ENCODE assay signal across 15 mouse cellular contexts in genomic region chr8:69860807-69861206, GRCm38 (mm10). TPM values are rescaled to one million over a fixed set of nuclear protein-coding genes. Genes with fewer than 3 reads are reported as not detected.
A peak's percentile ranks its signal among the peaks of the same experiment; 100 is the strongest.
DNase-seq lines count a peak whose midpoint lies in the region; ATAC-seq and TF ChIP-seq lines count a peak whose summit lies in the region.
"Had no signal": no experiment of that assay in that cellular context is flagged by ENCODE, and none has a peak within 500 bp of the region (broad histone marks: within the 10 kb centered on the region; RNA-seq: fewer than 3 reads in every experiment).

No protein-coding gene starts in this region.

- no peak overlapping the region for H3K4me2 ChIP-seq in kidney, embryonic 16.5 days (replicated peaks; ENCODE audit: low read depth, low read length)
- no peak overlapping the region for H3K4me2 ChIP-seq in midbrain, embryonic 14.5 days (ENCODE audit: low read length)
- H3K4me2 ChIP-seq in stomach, postnatal 0 days (replicated peaks; ENCODE audit: low read depth): no peak overlapping the region
- H3K4me2 ChIP-seq: hindbrain, embryonic 13.5 days; kidney, embryonic 15.5 days; liver, embryonic 13.5 days; neural tube, embryonic 12.5 days had no signal

- no peaks in the 10 kb centered on the region for H3K27me3 ChIP-seq in kidney, adult 2 months (replicated peaks; ENCODE audit: control insufficient read depth, insufficient read depth, low read length)
- no peaks in the 10 kb centered on the region for H3K27me3 ChIP-seq in kidney, embryonic 16.5 days (ENCODE audit: insufficient read depth, low read length)
- H3K27me3 ChIP-seq in midbrain, embryonic 14.5 days (ENCODE audit: control insufficient read depth, insufficient read depth, low read length): no peaks in the 10 kb centered on the region
- no peaks in the 10 kb centered on the region for H3K27me3 ChIP-seq in midbrain, embryonic 10.5 days (ENCODE audit: low read depth, poor library complexity, severe bottlenecking)
- no peaks in the 10 kb centered on the region for H3K27me3 ChIP-seq in stomach, postnatal 0 days (ENCODE audit: control insufficient read depth, insufficient read depth, low read length)
- H3K27me3 ChIP-seq: hindbrain, embryonic 13.5 days; kidney, embryonic 15.5 days; liver, embryonic 13.5 days; neural tube, embryonic 12.5 days had no signal

- TF ChIP-seq CTCF in kidney, adult 2 months (conservative IDR thresholded peaks at IDR 0.05; ENCODE audit: insufficient read depth, insufficient read length, low read depth, low read length): peak; percentile 52
- peak; percentile 49 for TF ChIP-seq CTCF in stomach, postnatal 0 days (IDR thresholded peaks at IDR 0.05; ENCODE audit: low read depth)

- no peak overlapping the region for H3K4me3 ChIP-seq in kidney, adult 2 months (ENCODE audit: insufficient read depth, low read depth, low read length)
- no peak overlapping the region for H3K4me3 ChIP-seq in kidney, embryonic 16.5 days (ENCODE audit: low read length)
- no peak overlapping the region for H3K4me3 ChIP-seq in midbrain, embryonic 14.5 days (replicated peaks; ENCODE audit: low read depth, low read length)
- H3K4me3 ChIP-seq in midbrain, embryonic 10.5 days: no peak overlapping the region
- no peak overlapping the region for H3K4me3 ChIP-seq in stomach, postnatal 0 days (ENCODE audit: low read depth, low read length)
- H3K4me3 ChIP-seq: hindbrain, embryonic 13.5 days; kidney, embryonic 15.5 days; liver, embryonic 13.5 days; neural tube, embryonic 12.5 days had no signal

- no peak for TF ChIP-seq EP300 in stomach, postnatal 0 days (optimal IDR thresholded peaks at IDR 0.05)

- no peaks in the 10 kb centered on the region for H3K4me1 ChIP-seq in kidney, adult 2 months (ENCODE audit: control insufficient read depth, insufficient read depth, low read length)
- no peaks in the 10 kb centered on the region for H3K4me1 ChIP-seq in kidney, embryonic 16.5 days (ENCODE audit: insufficient read depth, low read length)
- no peaks in the 10 kb centered on the region for H3K4me1 ChIP-seq in midbrain, embryonic 14.5 days (ENCODE audit: control insufficient read depth, insufficient read depth, low read length)
- no peaks in the 10 kb centered on the region for H3K4me1 ChIP-seq in midbrain, embryonic 10.5 days
- no peaks in the 10 kb centered on the region for H3K4me1 ChIP-seq in stomach, postnatal 0 days (replicated peaks; ENCODE audit: control insufficient read depth, insufficient read depth)
- H3K4me1 ChIP-seq: hindbrain, embryonic 13.5 days; kidney, embryonic 15.5 days; neural tube, embryonic 12.5 days had no signal

- H3K36me3 ChIP-seq in kidney, adult 2 months (ENCODE audit: control insufficient read depth, insufficient read depth, low read length): no peaks in the 10 kb centered on the region
- no peaks in the 10 kb centered on the region for H3K36me3 ChIP-seq in kidney, embryonic 16.5 days (ENCODE audit: insufficient read depth, low read length)
- H3K36me3 ChIP-seq in midbrain, embryonic 14.5 days (ENCODE audit: control insufficient read depth, insufficient read depth, low read length): peaks cover 49% of the 10 kb centered on the region
- peaks cover 63% of the 10 kb centered on the region for H3K36me3 ChIP-seq in midbrain, embryonic 10.5 days
- no peaks in the 10 kb centered on the region for H3K36me3 ChIP-seq in stomach, postnatal 0 days (ENCODE audit: control insufficient read depth, insufficient read depth, low read length)
- H3K36me3 ChIP-seq: G1E; kidney, embryonic 15.5 days; liver, embryonic 13.5 days had no signal

- 69% methylated on average over 4 of the region's 4 CpGs for WGBS in kidney, adult 2 months
- WGBS in kidney, embryonic 16.5 days: 64% methylated on average over 4 of the region's 4 CpGs
- 53% methylated on average over 4 of the region's 4 CpGs for whole genome bisulfite sequencing in midbrain, embryonic 14.5 days
- 56% methylated on average over 4 of the region's 4 CpGs for WGBS in midbrain, embryonic 10.5 days
- 60% methylated on average over 4 of the region's 4 CpGs for WGBS in stomach, postnatal 0 days

- no peak overlapping the region for H3K27ac ChIP-seq in kidney, adult 2 months (ENCODE audit: insufficient read depth, low read depth, low read length)
- no peak overlapping the region for H3K27ac ChIP-seq in kidney, embryonic 16.5 days (ENCODE audit: low read length)
- H3K27ac ChIP-seq in midbrain, embryonic 14.5 days (replicated peaks; ENCODE audit: low read depth, low read length): no peak overlapping the region
- no peak overlapping the region for H3K27ac ChIP-seq in midbrain, embryonic 10.5 days (replicated peaks)
- no peak overlapping the region for H3K27ac ChIP-seq in stomach, postnatal 0 days (replicated peaks)
- H3K27ac ChIP-seq: hindbrain, embryonic 13.5 days; kidney, embryonic 15.5 days; liver, embryonic 13.5 days; neural tube, embryonic 12.5 days had no signal

- H3K9me3 ChIP-seq in kidney, embryonic 16.5 days (ENCODE audit: low read length): no peaks in the 10 kb centered on the region
- no peaks in the 10 kb centered on the region for H3K9me3 ChIP-seq in midbrain, embryonic 14.5 days (ENCODE audit: control insufficient read depth, low read length)
- no peaks in the 10 kb centered on the region for H3K9me3 ChIP-seq in midbrain, embryonic 10.5 days (replicated peaks)
- H3K9me3 ChIP-seq in stomach, postnatal 0 days (ENCODE audit: control insufficient read depth, low read length): no peaks in the 10 kb centered on the region
- H3K9me3 ChIP-seq: G1E; hindbrain, embryonic 13.5 days; kidney, embryonic 15.5 days; liver, embryonic 13.5 days; neural tube, embryonic 12.5 days had no signal

- no peak for DNase-seq in kidney, adult 2 months
- peak; percentile 19 for DNase-seq in midbrain, embryonic 14.5 days
- no peak for DNase-seq in midbrain, embryonic 10.5 days (ENCODE audit: low spot score)
- DNase-seq in R1 (ENCODE audit: low read depth, low spot score): peak; percentile 82
- DNase-seq in stomach, postnatal 0 days (ENCODE audit: low spot score): no peak
- no peak for DNase-seq in ovary, postnatal 10 days (ENCODE audit: low spot score)
- DNase-seq: cerebellum, adult 9-10 months; liver, embryonic 13.5 days; right cerebral cortex, adult 18-20 months; thymus, postnatal 36 days had no signal

- H3K9ac ChIP-seq in kidney, embryonic 16.5 days (replicated peaks; ENCODE audit: low read length): no peak overlapping the region
- H3K9ac ChIP-seq in midbrain, embryonic 14.5 days (replicated peaks; ENCODE audit: low read length): no peak overlapping the region
- no peak overlapping the region for H3K9ac ChIP-seq in stomach, postnatal 0 days (ENCODE audit: low read length)
- H3K9ac ChIP-seq: hindbrain, embryonic 13.5 days; kidney, embryonic 15.5 days; liver, embryonic 13.5 days; neural tube, embryonic 12.5 days had no signal

- no peak for TF ChIP-seq POLR2A in kidney, adult 2 months (IDR thresholded peaks at IDR 0.05; ENCODE audit: low read depth, low read length)

- no peak for ATAC-seq in kidney, embryonic 16.5 days (ENCODE audit: low FRiP score, low TSS enrichment)
- no peak for ATAC-seq in midbrain, embryonic 14.5 days (ENCODE audit: low FRiP score, low TSS enrichment)
- ATAC-seq in stomach, postnatal 0 days (ENCODE audit: low FRiP score, low TSS enrichment): no peak

RNA-seq across cellular contexts. Expression of gene Cilp2, which starts 26.7 kb away (rescaled TPM):
- polyA plus RNA-seq in kidney, adult 2 months (2012; rRNA removed): 0.11 and 0.16 TPM in 2 replicates
- 0.94 and 0.99 TPM in 2 replicates for polyA plus RNA-seq in kidney, embryonic 16.5 days (2015; fragmentation: Nextera tagmentation; extraction: Ambion mirVana)
- polyA plus RNA-seq in midbrain, embryonic 14.5 days (2014; fragmentation: Nextera tagmentation; extraction: Ambion mirVana): 3.1 and 4.6 TPM in 2 replicates
- polyA plus RNA-seq in midbrain, embryonic 10.5 days (2016; fragmentation: Nextera tagmentation; extraction: Ambion mirVana): 0.47 TPM in 2 replicates
- polyA plus RNA-seq in stomach, postnatal 0 days (2015; fragmentation: Nextera tagmentation; extraction: Ambion mirVana): 0.30 and 0.36 TPM in 2 replicates

RNA-seq across cellular contexts. Expression of gene Pbx4, which starts 28.5 kb away (rescaled TPM):
- 3.6 and 3.9 TPM in 2 replicates for polyA plus RNA-seq in kidney, adult 2 months (2012; rRNA removed)
- 8.8 and 9.3 TPM in 2 replicates for polyA plus RNA-seq in kidney, embryonic 16.5 days (2015; fragmentation: Nextera tagmentation; extraction: Ambion mirVana)
- polyA plus RNA-seq in midbrain, embryonic 14.5 days (2014; fragmentation: Nextera tagmentation; extraction: Ambion mirVana): 62.3 and 78.2 TPM in 2 replicates
- polyA plus RNA-seq in midbrain, embryonic 10.5 days (2016; fragmentation: Nextera tagmentation; extraction: Ambion mirVana): 42.9 and 46.0 TPM in 2 replicates
- polyA plus RNA-seq in stomach, postnatal 0 days (2015; fragmentation: Nextera tagmentation; extraction: Ambion mirVana): 4.9 and 5.1 TPM in 2 replicates

RNA-seq across cellular contexts. Expression of gene Lpar2, which starts 38.6 kb away (rescaled TPM):
- polyA plus RNA-seq in kidney, adult 2 months (2012; rRNA removed): 6.4 and 6.7 TPM in 2 replicates
- polyA plus RNA-seq in kidney, embryonic 16.5 days (2015; fragmentation: Nextera tagmentation; extraction: Ambion mirVana): 0.86 and 0.96 TPM in 2 replicates
- polyA plus RNA-seq in midbrain, embryonic 14.5 days (2014; fragmentation: Nextera tagmentation; extraction: Ambion mirVana): 1.2 TPM in 2 replicates
- polyA plus RNA-seq in midbrain, embryonic 10.5 days (2016; fragmentation: Nextera tagmentation; extraction: Ambion mirVana): 0.65 and 0.68 TPM in 2 replicates
- 0.24 and 0.28 TPM in 2 replicates for polyA plus RNA-seq in stomach, postnatal 0 days (2015; fragmentation: Nextera tagmentation; extraction: Ambion mirVana)

RNA-seq across cellular contexts. Expression of gene Tssk6, which starts 41.2 kb away (rescaled TPM):
- 1.3 and 1.5 TPM in 2 replicates for polyA plus RNA-seq in kidney, adult 2 months (2012; rRNA removed)
- polyA plus RNA-seq in kidney, embryonic 16.5 days (2015; fragmentation: Nextera tagmentation; extraction: Ambion mirVana): 3.8 and 3.9 TPM in 2 replicates
- polyA plus RNA-seq in midbrain, embryonic 14.5 days (2014; fragmentation: Nextera tagmentation; extraction: Ambion mirVana): 5.1 TPM in 2 replicates
- polyA plus RNA-seq in midbrain, embryonic 10.5 days (2016; fragmentation: Nextera tagmentation; extraction: Ambion mirVana): 5.2 and 5.4 TPM in 2 replicates
- polyA plus RNA-seq in stomach, postnatal 0 days (2015; fragmentation: Nextera tagmentation; extraction: Ambion mirVana): 2.1 and 2.7 TPM in 2 replicates

RNA-seq across cellular contexts. Expression of gene Ndufa13, which starts 41.6 kb away (rescaled TPM):
- 283 and 372 TPM in 2 replicates for polyA plus RNA-seq in kidney, adult 2 months (2012; rRNA removed)
- polyA plus RNA-seq in kidney, embryonic 16.5 days (2015; fragmentation: Nextera tagmentation; extraction: Ambion mirVana): 197 and 199 TPM in 2 replicates
- 170 and 211 TPM in 2 replicates for polyA plus RNA-seq in midbrain, embryonic 14.5 days (2014; fragmentation: Nextera tagmentation; extraction: Ambion mirVana)
- 173 and 174 TPM in 2 replicates for polyA plus RNA-seq in midbrain, embryonic 10.5 days (2016; fragmentation: Nextera tagmentation; extraction: Ambion mirVana)
- polyA plus RNA-seq in stomach, postnatal 0 days (2015; fragmentation: Nextera tagmentation; extraction: Ambion mirVana): 199 and 205 TPM in 2 replicates

Comparison
In these comparisons a context has a peak if more than half of its experiments do, and no peak if none do; other contexts are left out.
1. DNase-seq: peak in midbrain, embryonic 14.5 days (single experiment) and R1 (single experiment); none in kidney, adult 2 months (single experiment), midbrain, embryonic 10.5 days (single experiment), stomach, postnatal 0 days (single experiment) and ovary, postnatal 10 days (single experiment).